Mouse (Mus musculus) frontal cortex, adult 2 months (tissue): Measurements from ENCODE around the gene Dgkq. TPM values are rescaled to one million over a fixed set of nuclear protein-coding genes. Genes with fewer than 3 reads are reported as not detected.
"Not testable (repeated sequence)": the region's sequence is repeated elsewhere in the genome, so short reads cannot be mapped to it uniquely, and the experiment has no call there.

Experiments used
- DNase-seq, 2 experiments: peaks; one replicate each; pipeline ENCODE4 v3.0.0; 2022; ENCODE audit warnings: low spot score in 1 of 2; ENCODE audit errors: extremely low spot score in 1 of 2
- polyA plus RNA-seq: library from polyadenylated mRNA; depleted of rRNA; stranded (reverse); fragments of >200 nt; gene quantifications from 2 replicates; pipeline ENCODE4 v1.2.3, GENCODE M21; 2012

Dgkq gene
- polyA plus RNA-seq, 1 experiment = 59.1 TPM

GRCm38 (mm10) chr5:108655891-108656650 is 13.4 kb downstream of the Dgkq start:
- DNase-seq = no peak

GRCm38 (mm10) chr5:108655381-108655780 is 14.1 kb downstream of the Dgkq start:
- no peak for DNase-seq

GRCm38 (mm10) chr5:108654444-108654990 is 15.0 kb downstream of the Dgkq start:
- DNase-seq = no peak

- DNase-seq = no peak
Observed at GRCm38 (mm10) chr5:108653341-108653740, 16.1 kb downstream of the Dgkq start.

- peak in 1 of 2 experiments; percentile 84 for DNase-seq
Observed at GRCm38 (mm10) chr5:108651823-108652222, 17.6 kb downstream of the Dgkq start.

GRCm38 (mm10) chr5:108651136-108651720 is 18.2 kb downstream of the Dgkq start:
- no peak for DNase-seq

- DNase-seq = no peak
Observed at GRCm38 (mm10) chr5:108650341-108650740, 19.1 kb downstream of the Dgkq start.

GRCm38 (mm10) chr5:108648937-108649576 is 20.4 kb downstream of the Dgkq start:
- no peak for DNase-seq

- DNase-seq = no peak
Observed at GRCm38 (mm10) chr5:108647820-108648465, 21.5 kb downstream of the Dgkq start.

- no peak for DNase-seq
Observed at GRCm38 (mm10) chr5:108647311-108647710, 22.2 kb downstream of the Dgkq start.

GRCm38 (mm10) chr5:108646343-108646660 is 23.2 kb downstream of the Dgkq start:
- DNase-seq = no peak

- peak in 1 of 2 experiments; percentile 39 for DNase-seq
Observed at GRCm38 (mm10) chr5:108645651-108646342, 23.7 kb downstream of the Dgkq start.

GRCm38 (mm10) chr5:108643674-108644073 is 25.8 kb downstream of the Dgkq start:
- no peak for DNase-seq

- DNase-seq = no peak
Observed at GRCm38 (mm10) chr5:108636172-108636571, 33.3 kb downstream of the Dgkq start.

- DNase-seq = not testable (repeated sequence)
Observed at GRCm38 (mm10) chr5:108634088-108634487, 35.4 kb downstream of the Dgkq start.

GRCm38 (mm10) chr5:108633676-108634075 is 35.8 kb downstream of the Dgkq start:
- no peak for DNase-seq

GRCm38 (mm10) chr5:108629634-108630483 is 39.6 kb downstream of the Dgkq start, which contains the start of the genes Gak and Tmem175:
Gene Gak (minus strand): TSS chr5:108629755.
Gene Tmem175 (plus strand): TSS chr5:108629770.
- DNase-seq = peak; percentile 86 to 92

- no peak for DNase-seq
Observed at GRCm38 (mm10) chr5:108628891-108629633, 40.4 kb downstream of the Dgkq start.
